Mouse (Mus musculus) regulatory T cell (primary cell): ENCODE measurements around the gene Trpc4ap.
"Not testable (repeated sequence)": the region's sequence is repeated elsewhere in the genome, so short reads cannot be mapped to it uniquely, and the experiment has no call there.

Source experiments
- in situ Hi-C: fragments of 300-600 bp; cut with MboI, MseI; formaldehyde crosslinking; loops from one replicate; pipeline ENCODE4 v1.15.1; 2025; ENCODE audit warnings: high pct_unique_total_duplicates

Trpc4ap gene

GRCm38 (mm10) chr2:155611834-155612550 lies 80.2 kb downstream of the Trpc4ap start:
- in situ Hi-C loops: no loop called here

- in situ Hi-C loops: no loop called here
These were observed 81.2 kb downstream of the Trpc4ap start, which contains the start of gene Myh7b for GRCm38 (mm10) chr2:155610978-155611377. Gene Myh7b, plus strand, starts transcription at chr2:155611212.

GRCm38 (mm10) chr2:155606360-155606759 lies 85.8 kb downstream of the Trpc4ap start:
- in situ Hi-C loops: no loop called here

- in situ Hi-C loops: not testable (repeated sequence)
These were observed 87.0 kb downstream of the Trpc4ap start for GRCm38 (mm10) chr2:155605236-155605589.

DNA sequence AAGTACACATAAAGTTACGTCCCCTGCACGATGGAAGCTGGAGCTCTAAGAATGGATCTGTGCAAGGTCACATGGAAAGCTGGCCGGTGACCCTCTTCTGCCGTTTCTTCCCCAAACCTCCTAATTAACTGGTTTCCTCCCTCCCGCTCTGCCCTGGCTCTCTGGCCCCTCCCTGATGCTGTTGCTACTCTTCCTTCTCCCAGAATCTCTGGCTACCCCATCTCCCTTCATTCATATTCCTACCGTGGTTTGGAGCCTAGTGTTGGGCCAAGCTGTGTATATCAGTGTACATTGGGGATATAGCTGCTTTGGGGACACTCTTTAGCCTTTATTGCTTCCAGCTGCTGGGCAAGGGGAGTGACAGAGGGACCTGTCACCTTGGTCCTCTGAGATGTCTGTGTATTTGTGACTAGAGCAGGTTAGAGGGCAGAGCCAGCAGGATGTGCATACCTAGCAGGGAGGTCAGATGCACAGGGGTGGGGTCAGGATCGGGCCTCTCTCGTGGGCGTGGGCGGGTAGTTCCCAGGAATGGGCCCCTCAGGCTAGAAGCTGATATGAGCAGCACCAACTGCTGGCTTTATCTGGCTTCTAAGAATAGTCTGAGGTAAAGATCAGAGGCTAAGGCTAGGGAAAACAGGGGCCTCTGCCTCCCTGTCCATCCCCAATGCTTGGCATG lies 87.5 kb downstream of the Trpc4ap start:
- in situ Hi-C loops: no loop called here

DNA sequence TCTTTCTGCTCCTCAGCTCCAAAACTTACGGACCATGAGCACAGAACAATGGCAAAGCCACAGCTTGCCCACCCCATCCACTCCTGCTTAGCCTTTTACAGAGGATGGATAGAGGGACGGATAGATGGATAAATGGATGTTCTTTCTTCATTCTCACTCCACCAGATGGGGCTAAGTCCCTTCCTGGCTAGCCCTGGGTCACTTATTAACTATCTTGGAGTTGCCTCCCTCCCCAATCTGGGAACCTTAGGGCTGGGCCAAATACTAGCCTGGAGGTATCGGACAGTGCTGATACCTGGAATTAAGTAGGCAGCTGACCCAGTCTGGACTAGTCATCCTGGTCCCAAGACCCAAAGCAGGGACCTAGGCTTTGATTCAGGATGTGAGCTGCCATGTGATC lies 88.5 kb downstream of the Trpc4ap start:
- in situ Hi-C loops: no loop called here

DNA sequence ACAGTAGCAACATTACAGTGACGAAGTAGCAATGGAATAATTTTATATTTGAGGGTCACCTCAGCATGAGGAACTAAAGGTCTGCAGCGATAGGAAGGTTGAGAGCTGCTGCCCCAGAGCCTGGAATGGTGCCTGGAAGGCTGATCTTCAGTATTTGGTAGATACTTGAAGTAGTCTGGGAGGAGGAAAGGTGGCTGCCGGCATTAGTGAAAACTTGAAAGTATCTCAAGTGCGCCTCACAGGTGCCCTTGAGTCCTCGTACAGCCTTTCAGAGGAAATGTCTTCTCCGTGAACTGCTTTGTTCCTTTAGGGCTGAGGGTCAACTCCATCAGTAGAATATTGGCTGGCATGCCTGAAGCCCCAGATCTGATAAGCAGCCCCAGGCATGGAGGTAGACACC lies 96.7 kb downstream of the Trpc4ap start:
- in situ Hi-C loops: no loop called here

- in situ Hi-C loops: no loop called here
These were observed 99.3 kb downstream of the Trpc4ap start for GRCm38 (mm10) chr2:155592854-155593283.

GRCm38 (mm10) chr2:155592137-155592853 lies 99.9 kb downstream of the Trpc4ap start, which contains the start of gene Gss:
Gene Gss, minus strand, starts transcription at chr2:155592810.
- in situ Hi-C loops: no loop called here

DNA sequence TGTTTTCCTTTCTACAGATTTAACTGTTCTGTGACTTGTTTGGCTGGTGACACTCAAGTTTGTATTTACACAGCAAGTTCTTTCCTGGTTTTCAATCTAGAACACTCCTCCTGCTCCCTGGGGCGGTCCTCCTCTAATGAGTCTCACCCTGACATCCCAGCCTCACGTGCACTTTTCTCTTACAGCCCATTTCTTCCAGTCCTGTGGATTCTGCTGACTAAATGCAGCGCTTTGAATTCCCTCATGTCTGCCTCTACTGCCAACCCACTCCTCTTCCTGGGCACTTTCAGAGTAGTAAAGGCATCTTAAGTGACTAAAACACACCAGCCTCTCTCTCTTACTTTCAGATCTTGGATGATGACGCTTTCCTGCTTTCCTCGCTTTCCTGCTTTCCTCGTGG lies 100.5 kb downstream of the Trpc4ap start:
- in situ Hi-C loops: no loop called here

GRCm38 (mm10) chr2:155590876-155591275 lies 101.3 kb downstream of the Trpc4ap start:
- in situ Hi-C loops: no loop called here

- in situ Hi-C loops: no loop called here
These were observed 102.7 kb downstream of the Trpc4ap start for GRCm38 (mm10) chr2:155589521-155589920.

DNA sequence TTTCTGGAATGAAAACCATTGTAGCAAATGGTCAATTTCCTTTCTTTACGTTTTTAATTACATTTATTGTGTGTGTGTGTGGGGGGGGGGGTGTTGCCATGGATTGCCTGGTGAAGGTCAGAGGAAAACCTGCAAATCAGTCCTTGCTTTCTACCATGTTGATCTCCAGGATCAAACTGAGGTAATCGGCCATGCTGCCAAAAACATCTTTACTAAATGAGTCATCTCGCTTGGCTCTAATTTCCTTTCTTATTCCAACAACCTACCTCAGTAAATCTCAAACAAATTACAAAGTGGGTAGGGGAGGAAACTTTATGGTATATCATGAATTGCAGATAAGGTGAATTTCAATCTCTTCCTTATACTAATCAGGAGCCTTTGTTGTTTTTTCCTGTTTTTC lies 104.0 kb downstream of the Trpc4ap start:
- in situ Hi-C loops: no loop called here

- in situ Hi-C loops: no loop called here
These were observed 106.7 kb downstream of the Trpc4ap start for GRCm38 (mm10) chr2:155585486-155585885.

DNA sequence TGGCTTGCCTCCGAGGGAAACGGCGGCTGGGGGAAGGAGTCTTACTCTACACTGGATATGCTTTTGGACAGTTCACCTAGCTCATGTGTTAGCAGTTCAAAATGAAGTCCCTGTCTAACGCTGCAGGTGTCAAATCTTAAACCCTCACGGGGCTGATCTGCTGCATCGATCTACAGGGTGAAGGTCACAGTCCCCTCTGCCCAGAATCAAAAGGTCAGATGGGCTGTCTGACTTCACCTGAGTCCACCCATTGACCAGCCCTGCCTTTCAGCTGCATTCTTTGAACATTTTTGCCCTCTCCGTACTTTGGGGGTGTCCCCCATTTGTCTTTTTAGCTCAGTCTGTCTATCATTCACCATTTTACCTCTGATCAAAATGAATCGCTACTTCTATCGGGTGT lies 107.1 kb downstream of the Trpc4ap start:
- in situ Hi-C loops: no loop called here
